Mouse (Mus musculus): ENCODE results near the gene Atp8b4. TPM values are rescaled to one million over a fixed set of nuclear protein-coding genes. Genes with fewer than 3 reads are reported as not detected.

The Atp8b4 gene
- total RNA-seq, 2 experiments from 2014 or later = not detected

GRCm38 (mm10) chr2:126450210-126450936, 50.1 kb downstream of the Atp8b4 start:
- DNase-seq (ENCODE audit: low spot score in 2 of 2) = peak; percentile 25 to 43
- intact Hi-C loops (cut with DNase I) = no loop called here

GRCm38 (mm10) chr2:126445039-126445438, 55.4 kb downstream of the Atp8b4 start:
- intact Hi-C loops (cut with DNase I) = no loop called here
- DNase-seq (ENCODE audit: low spot score in 2 of 2) = no peak

- intact Hi-C loops (cut with DNase I) = no loop called here
- DNase-seq (ENCODE audit: low spot score in 2 of 2) = no peak
These were observed 58.9 kb downstream of the Atp8b4 start for GRCm38 (mm10) chr2:126441586-126441985.

- intact Hi-C loops (cut with DNase I) = no loop called here
- no peak for DNase-seq (ENCODE audit: low spot score in 2 of 2)
These were observed 65.8 kb downstream of the Atp8b4 start for GRCm38 (mm10) chr2:126434712-126435111.

GRCm38 (mm10) chr2:126434305-126434704, 66.2 kb downstream of the Atp8b4 start:
- intact Hi-C loops (cut with DNase I) = no loop called here
- no peak for DNase-seq (ENCODE audit: low spot score in 2 of 2)

- no peak for DNase-seq (ENCODE audit: low spot score in 2 of 2)
- intact Hi-C loops (cut with DNase I) = no loop called here
These were observed 67.9 kb downstream of the Atp8b4 start for GRCm38 (mm10) chr2:126432481-126433066.

GRCm38 (mm10) chr2:126429282-126429681, 71.2 kb downstream of the Atp8b4 start:
- intact Hi-C loops (cut with DNase I) = loop anchor here (5.0 to 10.0 kb wide), 2 partner anchors 93 to 534 kb away; no protein-coding TSS in a partner anchor
- peak; percentile 27 to 37 for DNase-seq (ENCODE audit: low spot score in 2 of 2)

GRCm38 (mm10) chr2:126425223-126425622, 75.3 kb downstream of the Atp8b4 start:
- intact Hi-C loops (cut with DNase I) = loop anchor here (5.0 to 10.0 kb wide), 2 partner anchors 97 to 530 kb away; no protein-coding TSS in a partner anchor
- no peak for DNase-seq (ENCODE audit: low spot score in 2 of 2)

GRCm38 (mm10) chr2:126424714-126425113, 75.8 kb downstream of the Atp8b4 start:
- no peak for DNase-seq (ENCODE audit: low spot score in 2 of 2)

GRCm38 (mm10) chr2:126420901-126421300, 79.6 kb downstream of the Atp8b4 start:
- intact Hi-C loops (cut with DNase I) = loop anchor here (10.0 kb wide), 1 partner anchor 526 kb away; no protein-coding TSS in a partner anchor
- no peak for DNase-seq (ENCODE audit: low spot score in 2 of 2)

More at GRCm38 (mm10) chr2:126424714-126425113, 75.8 kb downstream of the Atp8b4 start:
- intact Hi-C loops (cut with DNase I) = loop anchor here (5.0 to 10.0 kb wide), 2 partner anchors 98 to 530 kb away; no protein-coding TSS in a partner anchor

GRCm38 (mm10) chr2:126418916-126419315, 81.6 kb downstream of the Atp8b4 start:
- DNase-seq (ENCODE audit: low spot score in 2 of 2) = no peak
- intact Hi-C loops (cut with DNase I) = no loop called here

- intact Hi-C loops (cut with DNase I) = no loop called here
- DNase-seq (ENCODE audit: low spot score in 2 of 2) = no peak
These were observed 83.7 kb downstream of the Atp8b4 start for GRCm38 (mm10) chr2:126416772-126417171.

- DNase-seq (ENCODE audit: low spot score in 2 of 2) = no peak
- intact Hi-C loops (cut with DNase I) = no loop called here
These were observed 84.5 kb downstream of the Atp8b4 start for GRCm38 (mm10) chr2:126415981-126416380.

GRCm38 (mm10) chr2:126412759-126413158, 87.7 kb downstream of the Atp8b4 start:
- intact Hi-C loops (cut with DNase I) = no loop called here
- no peak for DNase-seq (ENCODE audit: low spot score in 2 of 2)

- intact Hi-C loops (cut with DNase I) = no loop called here
- no peak for DNase-seq (ENCODE audit: low spot score in 2 of 2)
These were observed 101.0 kb downstream of the Atp8b4 start for GRCm38 (mm10) chr2:126399454-126399853.

- intact Hi-C loops (cut with DNase I) = no loop called here
- no peak for DNase-seq (ENCODE audit: low spot score in 2 of 2)
These were observed 101.5 kb downstream of the Atp8b4 start for GRCm38 (mm10) chr2:126399017-126399416.

GRCm38 (mm10) chr2:126398216-126398615, 102.3 kb downstream of the Atp8b4 start:
- no peak for DNase-seq (ENCODE audit: low spot score in 2 of 2)
- intact Hi-C loops (cut with DNase I) = no loop called here

GRCm38 (mm10) chr2:126397513-126397912, 103.0 kb downstream of the Atp8b4 start:
- DNase-seq (ENCODE audit: low spot score in 2 of 2) = no peak
- intact Hi-C loops (cut with DNase I) = no loop called here

GRCm38 (mm10) chr2:126394924-126395323, 105.5 kb downstream of the Atp8b4 start:
- intact Hi-C loops (cut with DNase I) = no loop called here
- DNase-seq (ENCODE audit: low spot score in 2 of 2) = no peak

GRCm38 (mm10) chr2:126387458-126388037, 112.9 kb downstream of the Atp8b4 start:
- no peak for DNase-seq (ENCODE audit: low spot score in 2 of 2)
- intact Hi-C loops (cut with DNase I) = no loop called here

- intact Hi-C loops (cut with DNase I) = no loop called here
- no peak for DNase-seq (ENCODE audit: low spot score in 2 of 2)
These were observed 114.4 kb downstream of the Atp8b4 start for GRCm38 (mm10) chr2:126386056-126386455.
